Mouse (Mus musculus) MEL (cell line): ENCODE measurements around the gene Chd2. TPM values are rescaled to one million over a fixed set of nuclear protein-coding genes. Genes with fewer than 3 reads are reported as not detected.

Source experiments
- DNase-seq: peaks from one replicate; pipeline ENCODE4 v3.0.0; 2011; ENCODE audit warnings: low read depth, low spot score
- H3K27ac ChIP-seq: 2 replicates; pipeline ENCODE4 v1.5.1; 2012; ENCODE audit warnings: low read depth, mild to moderate bottlenecking, control low read depth, low read length, moderate library complexity; ENCODE audit not compliant: control insufficient read depth
- H3K27me3 ChIP-seq, 2 experiments: fragments of 150-350 bp in 1 of 2; sonication (generic) in 1 of 2; 2 replicates each; pipeline ENCODE4 v1.6.1; 2012; ENCODE audit warnings: low read length in 2 of 2, mild to moderate bottlenecking in 2 of 2, improper control_type of control experiment in 1 of 2, moderate library complexity in 1 of 2; ENCODE audit not compliant: insufficient read depth in 2 of 2, control insufficient read depth in 1 of 2
- H3K36me3 ChIP-seq, 2 experiments: 2 replicates each; pipeline ENCODE4 v1.6.1; 2012 to 2014; ENCODE audit warnings: low read length in 2 of 2, improper control_type of control experiment in 1 of 2, inconsistent platforms in 1 of 2, mild to moderate bottlenecking in 1 of 2; ENCODE audit not compliant: insufficient read depth in 2 of 2, control insufficient read depth in 1 of 2
- H3K4me1 ChIP-seq, 2 experiments: fragments of 150-350 bp in 1 of 2; sonication (generic) in 1 of 2; 2 replicates each; pipeline ENCODE4 v1.6.1; 2012; ENCODE audit warnings: low read length in 2 of 2, improper control_type of control experiment in 1 of 2, mild to moderate bottlenecking in 1 of 2; ENCODE audit not compliant: insufficient read depth in 2 of 2, control insufficient read depth in 1 of 2
- H3K4me3 ChIP-seq, 2 experiments: fragments of 150-350 bp in 1 of 2; sonication (generic) in 1 of 2; 2 replicates each; pipeline ENCODE4 v1.5.1; 2012; ENCODE audit warnings: low read depth in 2 of 2, low read length in 2 of 2, mild to moderate bottlenecking in 2 of 2, moderate library complexity in 2 of 2, control low read depth in 1 of 2, improper control_type of control experiment in 1 of 2; ENCODE audit not compliant: control insufficient read depth in 1 of 2, insufficient read depth in 1 of 2
- H3K79me2 ChIP-seq: 2 replicates; pipeline ENCODE4 v1.6.1; 2012; ENCODE audit warnings: mild to moderate bottlenecking, low read length, moderate library complexity; ENCODE audit not compliant: control insufficient read depth, poor library complexity, insufficient read depth
- H3K9ac ChIP-seq: 2 replicates; pipeline ENCODE4 v1.6.1; 2012; ENCODE audit warnings: low read depth, mild to moderate bottlenecking, control low read depth, low read length, moderate library complexity; ENCODE audit not compliant: control insufficient read depth, poor library complexity, severe bottlenecking
- H3K9me3 ChIP-seq: fragments of 150-350 bp; sonication (generic); replicated peaks from 2 replicates; pipeline ENCODE4 v1.6.1; 2012; ENCODE audit warnings: mild to moderate bottlenecking, low read length, improper control_type of control experiment, moderate library complexity; ENCODE audit not compliant: insufficient read depth
- CTCF ChIP-seq, 3 experiments: IDR thresholded peaks in 2 of 3; conservative IDR thresholded peaks in 1 of 3; 2 replicates each; pipeline ENCODE4 v1.5.1; 2011 to 2012; ENCODE audit warnings: low read length in 3 of 3, low read depth in 2 of 3, mild to moderate bottlenecking in 2 of 3, improper control_type of control experiment in 1 of 3, inconsistent platforms in 1 of 3, mixed read lengths in 1 of 3, moderate library complexity in 1 of 3; ENCODE audit not compliant: control insufficient read depth in 1 of 3, insufficient read depth in 1 of 3, poor library complexity in 1 of 3, severe bottlenecking in 1 of 3
- E2F4 ChIP-seq: IDR thresholded peaks from 2 replicates; pipeline ENCODE4 v1.6.1; 2011; ENCODE audit warnings: low read depth, low read length, improper control_type of control experiment, borderline replicate concordance
- ETS1 ChIP-seq: IDR thresholded peaks from 2 replicates; pipeline ENCODE4 v1.6.1; 2012; ENCODE audit warnings: low read depth, mild to moderate bottlenecking, inconsistent platforms, low read length, improper control_type of control experiment, moderate library complexity
- GABPA ChIP-seq: IDR thresholded peaks from 2 replicates; pipeline ENCODE4 v1.6.1; 2012; ENCODE audit warnings: low read depth, mild to moderate bottlenecking, inconsistent platforms, low read length, improper control_type of control experiment, moderate library complexity
- GATA1 ChIP-seq: IDR thresholded peaks from 2 replicates; pipeline ENCODE4 v1.6.1; 2011; ENCODE audit warnings: low read depth, low read length, improper control_type of control experiment
- HCFC1 ChIP-seq: IDR thresholded peaks from 2 replicates; pipeline ENCODE4 v1.6.1; 2012; ENCODE audit warnings: low read depth, mild to moderate bottlenecking, inconsistent platforms, low read length, improper control_type of control experiment, moderate library complexity
- KAT2A ChIP-seq: conservative IDR thresholded peaks from 2 replicates; pipeline ENCODE4 v1.6.1; 2012; ENCODE audit warnings: low read depth, low read length, improper control_type of control experiment, inconsistent platforms
- MAFK ChIP-seq: IDR thresholded peaks from 2 replicates; pipeline ENCODE4 v1.6.1; 2011; ENCODE audit warnings: low read depth, mild to moderate bottlenecking, low read length, improper control_type of control experiment, borderline replicate concordance
- MAZ ChIP-seq: IDR thresholded peaks from 2 replicates; pipeline ENCODE4 v1.6.1; 2012; ENCODE audit warnings: low read depth, mild to moderate bottlenecking, inconsistent platforms, low read length, improper control_type of control experiment
- MYC ChIP-seq: IDR thresholded peaks from 2 replicates; pipeline ENCODE4 v1.6.1; 2011; ENCODE audit warnings: low read depth, mild to moderate bottlenecking, low read length, improper control_type of control experiment, moderate library complexity
- NRF1 ChIP-seq: IDR thresholded peaks from 2 replicates; pipeline ENCODE4 v1.6.1; 2014; ENCODE audit warnings: low read depth, mild to moderate bottlenecking, inconsistent platforms, low read length, improper control_type of control experiment, moderate library complexity; ENCODE audit not compliant: poor library complexity, insufficient read depth, severe bottlenecking
- POLR2A ChIP-seq, 2 experiments: IDR thresholded peaks; 2 replicates each; pipeline ENCODE4 v1.6.1; 2011 to 2012; ENCODE audit warnings: low read length in 2 of 2, mild to moderate bottlenecking in 2 of 2, control low read depth in 1 of 2, improper control_type of control experiment in 1 of 2, low read depth in 1 of 2, moderate library complexity in 1 of 2; ENCODE audit not compliant: control insufficient read depth in 1 of 2, insufficient read depth in 1 of 2, poor library complexity in 1 of 2
- POLR2AphosphoS2 ChIP-seq: IDR thresholded peaks from 2 replicates; pipeline ENCODE4 v1.6.1; 2011; ENCODE audit warnings: low read length, improper control_type of control experiment
- RAD21 ChIP-seq: IDR thresholded peaks from 2 replicates; pipeline ENCODE4 v1.6.1; 2011; ENCODE audit warnings: mild to moderate bottlenecking, low read depth, low read length, improper control_type of control experiment
- RCOR1 ChIP-seq: IDR thresholded peaks from 2 replicates; pipeline ENCODE4 v1.6.1; 2012; ENCODE audit warnings: low read depth, mild to moderate bottlenecking, inconsistent platforms, low read length, improper control_type of control experiment
- SIN3A ChIP-seq: IDR thresholded peaks from 2 replicates; pipeline ENCODE4 v1.6.1; 2012; ENCODE audit warnings: low read length, improper control_type of control experiment, inconsistent platforms
- TAL1 ChIP-seq: IDR thresholded peaks from 2 replicates; pipeline ENCODE4 v1.6.1; 2012; ENCODE audit warnings: mild to moderate bottlenecking, inconsistent platforms, low read length, moderate library complexity, mixed read lengths
- TCF12 ChIP-seq: IDR thresholded peaks from 2 replicates; pipeline ENCODE4 v1.6.1; 2014; ENCODE audit warnings: low read depth, mild to moderate bottlenecking, inconsistent platforms, low read length, improper control_type of control experiment, moderate library complexity
- UBTF ChIP-seq: IDR thresholded peaks from 2 replicates; pipeline ENCODE4 v1.6.1; 2012; ENCODE audit warnings: low read depth, mild to moderate bottlenecking, inconsistent platforms, low read length, improper control_type of control experiment, moderate library complexity, borderline replicate concordance; ENCODE audit not compliant: insufficient read depth
- USF2 ChIP-seq, 2 experiments: IDR thresholded peaks; 2 replicates each; pipeline ENCODE4 v1.6.1; 2011 to 2012; ENCODE audit warnings: improper control_type of control experiment in 2 of 2, low read length in 2 of 2, borderline replicate concordance in 1 of 2, inconsistent platforms in 1 of 2, low read depth in 1 of 2, mild to moderate bottlenecking in 1 of 2; ENCODE audit not compliant: insufficient read depth in 1 of 2
- ZMIZ1 ChIP-seq: IDR thresholded peaks from 2 replicates; pipeline ENCODE4 v1.6.1; 2012; ENCODE audit warnings: low read depth, mild to moderate bottlenecking, inconsistent platforms, low read length, improper control_type of control experiment, moderate library complexity
- polyA plus RNA-seq, 2 experiments: library from polyadenylated mRNA; stranded (reverse) in 1 of 2; unstranded in 1 of 2; fragments of >175 nt in 1 of 2; fragments of >200 nt in 1 of 2; gene quantifications; 2 replicates each; pipeline versions ENCODE4 v1.2.1 to v1.2.4; 2012; ENCODE audit warnings: low replicate concordance in 2 of 2, low read depth in 1 of 2; ENCODE audit not compliant: insufficient read length in 2 of 2, insufficient read depth in 1 of 2, missing spikeins in 1 of 2
- total RNA-seq: library from RNA; depleted of rRNA; stranded (reverse); fragments of 300-350 nt; gene quantifications from 2 replicates; pipeline ENCODE4 v1.2.3, GENCODE M21; 2012

Gene Chd2
- total and polyA plus RNA-seq, 3 experiments, result 9.9 to 275 (median 21.4) TPM

GRCm38 (mm10) chr7:73426752-73427386 lies 114.8 kb downstream of the Chd2 start:
- peaks cover under 1 to 5% of the 10 kb centered on the region in 2 experiments; a peak in 3 of 4 replicates for H3K36me3 ChIP-seq
- H3K79me2 ChIP-seq, result no peaks in the 10 kb centered on the region
- no peaks in the 10 kb centered on the region for H3K27me3 ChIP-seq
- no peak overlapping the region for H3K27ac ChIP-seq
- peaks cover 2 to 4% of the 10 kb centered on the region in 2 experiments; a peak in 3 of 4 replicates for H3K4me1 ChIP-seq
- no peaks in the 10 kb centered on the region for H3K9me3 ChIP-seq
- H3K9ac ChIP-seq, result no peak overlapping the region
- TF ChIP-seq RCOR1, result no peak
- no peak for TF ChIP-seq MAZ
- TF ChIP-seq TCF12, result no peak
- TF ChIP-seq USF2 (IDR thresholded peaks at IDR 0.05; ENCODE audit: borderline replicate concordance in 1 of 2, insufficient read depth in 1 of 2, low read depth in 1 of 2, low read length in 2 of 2), result no peak
- no peak for TF ChIP-seq MYC
- no peak for TF ChIP-seq UBTF
- TF ChIP-seq GABPA, result no peak
- TF ChIP-seq, all 39 proteins: peak for 0
- no peak overlapping the region for H3K4me3 ChIP-seq
- DNase-seq, result no peak

GRCm38 (mm10) chr7:73426235-73426634 lies 115.4 kb downstream of the Chd2 start:
- no peak overlapping the region for H3K4me3 ChIP-seq
- H3K36me3 ChIP-seq, result peaks cover 4 to 5% of the 10 kb centered on the region in 2 experiments
- H3K9ac ChIP-seq, result no peak overlapping the region
- DNase-seq, result no peak
- TF ChIP-seq CTCF (IDR thresholded peaks at IDR 0.05 in 2 of 3, conservative IDR thresholded peaks at IDR 0.05 in 1 of 3; ENCODE audit: control insufficient read depth in 1 of 3, insufficient read depth in 1 of 3, low read depth in 2 of 3, low read length in 3 of 3, poor library complexity in 1 of 3, severe bottlenecking in 1 of 3) (no peak), NRF1 (no peak), SIN3A (no peak), UBTF (no peak), ZMIZ1 (no peak), E2F4 (no peak)
- H3K9me3 ChIP-seq, result no peaks in the 10 kb centered on the region
- peaks cover 6 to 11% of the 10 kb centered on the region in 2 experiments for H3K4me1 ChIP-seq
- H3K27me3 ChIP-seq, result no peaks in the 10 kb centered on the region
- no peaks in the 10 kb centered on the region for H3K79me2 ChIP-seq
- H3K27ac ChIP-seq, result no peak overlapping the region

GRCm38 (mm10) chr7:73425451-73425850 lies 116.2 kb downstream of the Chd2 start:
- DNase-seq, result no peak
- TF ChIP-seq GATA1 (no peak), RCOR1 (no peak), HCFC1 (no peak), UBTF (no peak), KAT2A (no peak), MYC (no peak), RAD21 (no peak), POLR2A (IDR thresholded peaks at IDR 0.05; ENCODE audit: control insufficient read depth in 1 of 2, insufficient read depth in 1 of 2, low read depth in 1 of 2, low read length in 2 of 2, poor library complexity in 1 of 2) (no peak), POLR2AphosphoS2 (no peak), CTCF (IDR thresholded peaks at IDR 0.05 in 2 of 3, conservative IDR thresholded peaks at IDR 0.05 in 1 of 3; ENCODE audit: control insufficient read depth in 1 of 3, insufficient read depth in 1 of 3, low read depth in 2 of 3, low read length in 3 of 3, poor library complexity in 1 of 3, severe bottlenecking in 1 of 3) (no peak), TAL1 (no peak), ZMIZ1 (no peak), E2F4 (no peak), MAFK (no peak), NRF1 (no peak), USF2 (IDR thresholded peaks at IDR 0.05; ENCODE audit: borderline replicate concordance in 1 of 2, insufficient read depth in 1 of 2, low read depth in 1 of 2, low read length in 2 of 2) (no peak), ETS1 (no peak)
- TF ChIP-seq, all 39 proteins: peak for 0
- Histone ChIP-seq H3K27me3 (no peaks in the 10 kb centered on the region), H3K79me2 (no peaks in the 10 kb centered on the region), H3K36me3 (peaks cover 4 to 5% of the 10 kb centered on the region in 2 experiments), H3K4me3 (no peak overlapping the region), H3K27ac (no peak overlapping the region), H3K9me3 (no peaks in the 10 kb centered on the region), H3K9ac (no peak overlapping the region), H3K4me1 (peaks cover 6 to 13% of the 10 kb centered on the region in 2 experiments)
